Mouse (Mus musculus) forelimb bud, embryonic 11.5 days (tissue): ENCODE data around the gene Ppme1.
A peak's percentile ranks its signal among the peaks of the same experiment; 100 is the strongest.

Experiments used
- DNase-seq: peaks from one replicate; pipeline ENCODE4 v3.0.0-alpha.2; 2012; ENCODE audit warnings: low read depth, low spot score

The Ppme1 gene

DNA sequence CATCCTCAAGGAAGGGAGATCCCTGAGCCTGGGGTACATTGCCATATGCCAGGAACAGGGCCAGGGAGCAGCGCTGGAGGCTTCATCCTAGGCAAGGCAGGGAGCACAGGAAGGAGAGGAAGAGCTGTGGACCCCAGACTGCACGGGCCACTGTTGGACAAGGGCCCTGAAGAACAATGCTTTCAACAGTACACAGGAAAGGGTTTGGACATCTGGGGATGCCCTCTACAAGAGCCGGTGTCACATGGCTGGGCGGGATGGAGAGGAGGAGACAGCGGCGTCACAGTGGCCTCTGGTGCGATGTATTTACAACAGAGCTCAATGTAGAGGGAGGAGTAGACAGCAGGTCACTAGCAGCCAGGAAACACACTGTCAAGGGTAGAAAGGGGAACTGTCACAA is 44.6 kb downstream of the Ppme1 start:
- DNase-seq: no peak

DNA sequence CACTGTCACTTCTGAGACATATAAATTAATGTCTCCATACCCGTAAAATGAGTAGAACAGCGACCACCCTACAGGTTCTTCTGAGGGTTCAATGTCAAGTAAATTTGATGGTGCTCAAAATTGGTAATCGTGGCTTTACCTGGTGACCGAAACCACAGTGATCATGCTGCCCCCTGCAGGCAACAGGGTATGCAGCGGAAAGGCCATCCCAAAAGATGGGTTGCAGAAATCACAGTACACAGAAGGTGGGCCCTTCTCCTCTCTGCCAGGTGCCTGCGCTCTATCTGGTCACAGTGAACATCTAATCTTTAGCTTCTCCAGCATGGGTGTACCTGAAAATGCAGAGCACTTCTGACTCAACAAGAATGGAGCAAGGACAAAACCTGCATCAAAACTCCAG is 46.6 kb downstream of the Ppme1 start:
- peak; percentile 19 for DNase-seq

DNA sequence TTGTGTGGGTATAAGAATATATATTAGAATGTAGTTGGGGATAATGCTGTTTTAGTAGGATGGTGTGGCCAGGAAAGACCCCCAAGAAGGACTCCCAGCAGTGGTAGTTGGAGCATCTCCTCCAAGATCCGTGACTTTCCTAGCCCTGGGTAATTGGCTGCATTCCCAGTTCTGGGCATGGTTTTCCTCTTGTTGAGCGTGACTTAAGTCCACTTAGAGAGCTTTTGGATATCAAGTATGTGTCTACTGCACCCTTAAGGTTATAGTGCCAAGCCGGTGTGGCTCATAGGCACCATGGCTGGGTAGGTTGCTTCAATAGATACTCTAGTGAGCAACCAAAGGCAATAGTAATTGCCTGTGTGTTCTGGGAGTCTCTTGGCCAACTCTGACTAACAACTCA is 48.4 kb downstream of the Ppme1 start:
- no peak for DNase-seq

DNA sequence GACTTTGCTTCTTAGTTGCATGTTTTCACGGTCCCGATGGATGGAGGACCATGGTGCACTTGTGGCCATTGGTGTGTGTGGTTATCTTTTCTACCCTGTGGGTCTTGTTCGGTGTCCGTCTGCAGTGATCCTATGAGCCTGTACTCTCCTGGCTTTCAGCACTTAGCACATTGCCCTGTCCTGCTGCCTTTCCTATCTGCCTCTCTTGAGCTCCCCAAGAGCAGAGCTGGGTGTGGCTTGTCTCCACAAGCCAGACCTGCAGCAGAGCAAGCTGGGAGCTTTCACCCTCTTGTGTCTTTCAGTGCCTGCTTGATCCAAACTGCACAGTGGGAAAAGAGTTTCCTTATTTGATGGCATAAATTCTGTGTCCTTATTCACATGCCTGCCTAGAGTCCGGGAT is 54.6 kb downstream of the Ppme1 start:
- DNase-seq: no peak

DNA sequence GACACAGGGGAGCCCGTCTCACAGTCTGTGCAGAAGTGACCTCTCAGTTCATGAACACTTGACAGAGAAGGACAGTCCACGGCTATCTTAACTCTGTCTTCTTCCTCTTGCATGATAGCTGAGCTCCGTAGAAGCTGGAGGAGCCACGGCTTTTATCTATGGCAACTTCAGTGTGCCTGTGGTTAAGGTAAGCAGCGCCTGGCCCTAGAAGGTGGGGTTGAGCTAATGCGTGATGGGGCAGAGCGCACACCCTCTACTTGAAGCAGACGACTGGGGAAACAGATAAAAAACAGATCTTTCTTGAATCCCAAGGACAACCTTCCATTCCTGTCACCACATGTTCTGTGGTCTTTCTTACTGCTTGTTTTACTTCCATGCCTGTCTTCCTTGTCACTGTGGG is 55.2 kb downstream of the Ppme1 start:
- DNase-seq: no peak

DNA sequence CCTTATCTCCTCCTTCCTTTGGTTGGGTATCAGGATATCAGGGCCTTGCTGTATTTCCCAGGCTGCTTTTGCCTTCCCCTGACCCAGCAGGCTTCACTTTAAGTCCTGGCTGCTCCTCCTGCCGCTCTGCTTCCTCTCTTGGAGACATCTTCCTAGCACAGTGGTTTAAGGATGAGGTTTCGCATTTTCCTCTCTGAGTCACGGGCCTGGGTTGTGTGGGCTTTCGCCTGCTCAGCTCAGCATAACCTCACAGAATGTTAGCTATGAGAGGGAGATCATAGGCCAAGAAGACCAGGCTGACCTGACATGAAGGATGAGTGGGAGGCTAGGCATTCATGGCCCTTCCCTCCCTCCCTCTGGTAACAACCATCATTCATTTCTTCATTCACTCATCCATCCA is 59.4 kb downstream of the Ppme1 start:
- DNase-seq: no peak

DNA sequence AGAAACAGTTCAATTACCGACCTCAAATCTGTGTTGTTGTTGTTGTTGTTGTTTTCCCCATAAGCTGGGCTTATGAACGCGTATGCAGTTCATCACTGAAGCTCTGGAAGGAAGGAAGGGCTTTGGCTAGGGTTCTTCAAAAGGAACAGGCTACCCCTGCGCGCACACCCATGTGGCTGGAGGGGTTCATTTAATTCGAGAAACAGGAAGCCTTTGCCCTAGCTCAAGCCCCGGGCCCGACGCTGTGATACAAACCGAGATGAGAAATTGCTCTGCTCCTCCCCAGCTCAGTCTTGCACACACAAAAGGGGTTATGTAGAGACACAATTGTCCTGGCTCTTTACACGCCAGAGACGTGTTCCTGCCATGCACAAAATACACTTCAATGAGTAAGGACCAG is 61.8 kb downstream of the Ppme1 start:
- DNase-seq: no peak

DNA sequence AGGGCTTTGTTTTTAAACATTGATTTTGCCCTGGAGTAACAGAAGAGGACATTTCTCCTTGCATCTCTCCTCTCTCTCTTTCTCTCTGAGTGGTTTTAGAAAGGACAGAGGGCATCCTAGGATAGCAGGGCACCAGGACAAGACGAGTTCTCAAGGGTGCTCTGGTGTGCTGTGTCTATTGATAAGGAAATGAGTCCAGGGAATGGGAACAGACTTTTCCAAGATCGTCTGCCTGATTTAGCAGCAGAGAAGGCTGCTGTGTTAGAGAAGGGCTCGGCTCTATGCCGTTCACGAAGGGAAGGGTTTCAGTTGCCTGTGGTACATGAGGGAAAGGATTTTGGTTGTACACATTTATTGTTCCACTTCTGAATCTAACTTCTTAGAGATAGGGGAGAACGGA is 62.4 kb downstream of the Ppme1 start:
- no peak for DNase-seq

DNA sequence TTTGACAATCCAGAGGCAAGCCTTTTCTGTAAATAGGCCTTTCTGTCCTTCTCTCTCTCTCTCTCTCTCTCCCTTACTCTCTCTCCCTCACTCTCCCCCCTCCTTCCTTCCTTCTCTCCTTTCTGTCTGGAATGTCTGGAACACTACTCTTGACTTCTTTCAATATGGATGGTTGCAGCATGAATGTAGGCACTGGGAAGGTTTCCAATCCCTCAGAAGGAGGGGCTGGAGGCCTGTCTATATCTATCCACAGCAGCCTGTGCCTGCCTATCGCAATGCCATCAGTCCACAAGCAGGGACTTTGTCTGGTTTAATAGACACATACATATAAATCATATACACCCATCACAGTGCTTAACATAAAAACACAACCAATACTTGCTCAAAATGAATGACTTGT is 62.9 kb downstream of the Ppme1 start:
- DNase-seq: no peak

DNA sequence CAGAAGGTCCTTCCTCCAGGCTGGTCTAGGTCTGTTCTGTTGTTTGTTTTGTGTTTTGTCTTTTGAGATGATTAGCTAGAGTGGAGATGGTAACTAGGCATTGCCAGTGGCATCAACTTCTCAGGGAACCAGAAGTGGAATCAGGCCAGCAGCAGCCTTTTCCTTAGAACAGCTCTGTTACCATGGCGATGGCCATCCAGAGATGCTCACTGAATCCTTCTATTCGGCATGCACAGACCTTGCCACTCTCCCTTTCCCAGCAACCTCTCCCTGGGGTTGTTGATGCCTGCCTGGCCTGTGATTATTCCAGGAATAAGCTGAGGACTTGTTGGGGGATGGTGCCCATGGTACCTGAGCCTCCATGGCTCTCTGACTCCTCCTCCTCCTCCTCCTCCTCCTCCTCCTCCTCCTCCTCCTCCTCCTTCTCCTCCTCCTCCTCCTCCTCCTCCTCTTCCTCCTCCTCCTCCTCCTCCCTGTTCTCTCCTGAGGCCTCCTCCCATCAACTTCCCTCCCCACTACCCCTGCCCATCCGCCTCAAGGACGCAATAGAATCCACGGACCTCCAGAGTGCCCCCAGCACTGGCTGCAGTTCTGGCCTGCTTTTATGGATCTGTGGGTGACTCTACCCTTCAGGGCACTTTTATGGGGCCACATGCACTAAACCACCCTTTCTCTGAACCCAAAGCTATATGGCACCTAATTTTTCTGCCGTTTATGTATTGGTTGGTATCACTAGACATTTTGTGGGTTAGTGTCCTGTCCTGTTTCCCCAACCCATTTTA is 64.0 kb downstream of the Ppme1 start:
- DNase-seq: no peak

DNA sequence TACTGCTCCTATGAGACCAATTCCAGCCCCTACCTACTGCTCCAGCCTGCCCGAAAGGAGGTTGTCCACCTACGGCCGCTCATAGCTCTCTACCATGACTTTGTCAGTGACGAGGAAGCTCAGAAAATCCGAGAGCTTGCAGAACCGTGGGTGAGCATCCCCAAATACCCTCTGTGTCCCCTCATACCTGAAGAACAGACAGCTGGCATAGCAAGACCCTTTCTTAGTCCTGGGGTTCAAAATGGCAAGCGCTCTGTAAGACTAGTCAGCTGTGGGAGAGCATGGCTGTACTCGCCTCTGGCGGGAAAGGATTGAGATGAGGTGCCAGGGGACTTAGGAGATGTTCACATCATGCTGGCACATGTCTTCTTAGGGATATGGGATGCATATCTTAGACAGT is 66.2 kb downstream of the Ppme1 start:
- no peak for DNase-seq

DNA sequence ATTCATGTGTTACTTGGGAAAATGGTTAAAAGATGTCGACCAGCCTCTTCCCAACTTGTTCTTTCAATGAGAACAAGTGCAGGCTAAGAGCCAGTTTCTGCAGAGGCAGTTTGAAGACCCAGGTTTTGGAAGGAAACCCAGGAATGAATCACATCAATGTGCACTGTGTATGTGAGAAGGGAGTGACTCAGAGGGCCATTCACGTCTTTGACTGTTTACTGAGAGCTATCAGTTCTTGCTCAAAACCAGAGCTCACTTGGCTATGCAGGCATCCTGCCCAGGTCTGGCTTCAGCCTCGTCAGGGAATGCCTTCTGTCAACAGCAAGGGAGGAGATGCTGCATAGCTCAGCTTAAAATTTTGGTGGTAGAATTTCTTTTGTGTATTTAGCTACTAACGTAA is 69.8 kb downstream of the Ppme1 start:
- DNase-seq: no peak

DNA sequence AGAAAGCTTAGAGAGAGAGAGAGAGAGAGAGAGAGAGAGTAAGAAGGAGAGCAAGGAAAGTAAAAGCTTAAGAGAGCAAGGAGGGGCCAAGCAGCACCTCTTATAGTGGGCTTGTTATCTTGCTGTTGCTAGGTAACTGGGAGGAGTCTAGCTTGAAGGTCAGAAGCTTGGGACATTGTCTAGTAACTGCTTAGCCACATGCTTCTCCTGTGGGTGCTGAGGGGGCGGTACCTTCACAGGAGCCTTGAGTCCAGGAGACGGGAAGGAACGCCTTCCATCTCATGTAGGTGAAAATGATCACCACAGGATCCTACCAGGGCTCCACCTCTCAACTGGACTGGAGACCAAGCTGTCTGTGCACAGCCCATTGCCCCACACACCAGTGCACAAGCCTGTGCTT is 70.7 kb downstream of the Ppme1 start:
- DNase-seq: no peak

DNA sequence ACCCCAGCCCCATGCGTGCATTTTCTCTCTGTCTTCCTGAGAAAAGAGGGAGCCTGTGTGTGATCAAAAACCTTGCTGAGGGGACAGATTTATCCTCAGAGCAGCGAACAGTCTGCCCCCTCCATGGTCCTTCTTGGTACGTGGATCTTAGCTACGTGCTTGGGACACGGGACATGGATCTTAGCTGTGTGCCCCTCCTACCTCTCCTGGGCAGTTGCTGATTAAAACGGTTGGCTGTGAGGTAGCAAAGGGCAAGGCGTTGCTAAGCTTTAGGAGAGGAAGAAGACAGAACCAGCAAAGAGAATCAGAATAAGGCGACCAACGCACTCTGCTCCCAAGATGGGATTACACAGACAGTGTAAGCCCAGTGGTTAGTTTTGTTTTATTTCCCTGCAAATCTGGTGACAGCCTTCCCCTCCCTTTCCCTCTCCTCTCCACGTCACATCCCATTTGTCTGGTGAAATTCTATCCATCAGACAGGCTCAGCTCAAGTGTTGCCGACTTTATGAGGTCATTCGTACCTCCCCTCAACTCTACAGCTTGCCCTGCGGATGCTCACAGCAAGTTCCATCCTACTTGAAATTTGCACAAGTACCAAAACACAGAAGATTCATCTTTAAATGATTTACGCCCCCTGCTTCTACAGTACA is 73.1 kb downstream of the Ppme1 start:
- DNase-seq: peak; percentile 37

DNA sequence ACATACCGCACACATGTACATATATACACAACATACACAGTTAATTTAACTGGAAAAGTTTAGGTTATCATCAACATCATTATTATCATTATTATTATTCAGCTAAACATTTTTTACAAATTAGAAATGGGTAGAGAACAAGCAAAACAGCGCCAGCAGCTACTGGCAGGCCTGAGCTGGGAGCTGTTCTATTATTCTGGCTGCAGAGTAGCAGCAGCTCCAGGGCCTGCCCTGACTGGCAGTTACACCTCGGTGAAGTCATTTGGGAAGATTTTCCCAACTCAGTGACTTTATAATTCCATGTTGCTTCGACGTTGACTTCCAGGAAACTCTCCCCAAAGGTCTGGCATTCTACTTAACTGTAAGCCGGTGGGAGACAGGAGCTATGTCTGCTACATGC is 75.4 kb downstream of the Ppme1 start:
- no peak for DNase-seq

DNA sequence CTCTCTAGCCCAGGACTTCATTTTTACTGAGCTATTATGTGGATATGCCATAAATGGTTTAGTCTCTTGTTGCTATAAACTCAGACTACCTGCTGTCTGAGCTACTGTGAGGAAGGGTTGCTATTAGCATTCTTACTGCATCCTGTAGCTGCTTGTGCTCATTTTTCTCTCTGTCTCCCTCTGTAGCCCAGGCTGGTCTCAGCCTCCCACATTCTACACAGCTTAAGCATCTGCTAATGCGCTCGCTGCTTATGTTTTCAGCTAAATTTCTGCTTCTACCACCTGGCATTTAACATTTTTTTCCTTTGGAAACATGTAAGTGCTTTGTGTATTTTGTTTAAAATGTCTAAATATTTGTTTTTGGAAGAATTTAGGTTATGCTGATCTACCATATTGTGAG is 76.4 kb downstream of the Ppme1 start:
- DNase-seq: no peak

DNA sequence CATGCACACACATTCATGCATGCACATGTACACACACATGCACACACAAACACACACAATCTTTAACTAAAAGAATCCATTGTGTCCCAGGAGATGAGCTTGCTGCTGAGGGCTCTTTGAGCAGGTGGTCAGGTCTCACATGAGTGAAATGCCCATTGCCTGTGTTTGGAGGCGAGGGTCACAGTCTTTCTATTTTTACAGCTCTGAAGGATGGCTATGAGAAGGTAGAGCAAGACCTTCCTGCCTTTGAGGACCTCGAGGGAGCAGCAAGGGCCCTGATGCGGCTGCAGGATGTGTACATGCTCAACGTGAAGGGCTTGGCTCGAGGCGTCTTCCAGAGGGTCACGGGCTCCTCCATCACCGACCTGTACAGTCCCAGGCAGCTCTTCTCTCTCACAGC is 78.6 kb downstream of the Ppme1 start:
- no peak for DNase-seq

DNA sequence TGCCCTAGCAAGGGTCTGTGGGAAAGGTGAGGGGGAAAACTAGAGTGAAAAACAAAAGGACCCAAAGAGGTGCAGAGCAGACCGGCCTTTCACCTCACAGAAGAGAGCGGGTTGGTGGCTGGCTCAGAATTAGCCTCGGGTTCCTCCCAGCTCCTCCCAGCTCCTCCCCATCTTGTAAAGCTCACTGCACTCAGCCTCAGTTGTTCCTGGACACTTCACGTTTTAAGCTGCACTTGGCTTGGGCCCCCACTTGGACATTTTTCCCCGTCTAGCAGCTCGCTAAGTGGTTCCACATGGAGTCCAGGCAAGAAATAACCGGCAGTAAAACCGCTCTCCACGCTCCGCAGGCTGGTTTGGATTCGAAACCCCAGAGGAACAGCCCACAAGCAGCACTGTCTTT is 83.5 kb downstream of the Ppme1 start:
- DNase-seq: peak; percentile 84

DNA sequence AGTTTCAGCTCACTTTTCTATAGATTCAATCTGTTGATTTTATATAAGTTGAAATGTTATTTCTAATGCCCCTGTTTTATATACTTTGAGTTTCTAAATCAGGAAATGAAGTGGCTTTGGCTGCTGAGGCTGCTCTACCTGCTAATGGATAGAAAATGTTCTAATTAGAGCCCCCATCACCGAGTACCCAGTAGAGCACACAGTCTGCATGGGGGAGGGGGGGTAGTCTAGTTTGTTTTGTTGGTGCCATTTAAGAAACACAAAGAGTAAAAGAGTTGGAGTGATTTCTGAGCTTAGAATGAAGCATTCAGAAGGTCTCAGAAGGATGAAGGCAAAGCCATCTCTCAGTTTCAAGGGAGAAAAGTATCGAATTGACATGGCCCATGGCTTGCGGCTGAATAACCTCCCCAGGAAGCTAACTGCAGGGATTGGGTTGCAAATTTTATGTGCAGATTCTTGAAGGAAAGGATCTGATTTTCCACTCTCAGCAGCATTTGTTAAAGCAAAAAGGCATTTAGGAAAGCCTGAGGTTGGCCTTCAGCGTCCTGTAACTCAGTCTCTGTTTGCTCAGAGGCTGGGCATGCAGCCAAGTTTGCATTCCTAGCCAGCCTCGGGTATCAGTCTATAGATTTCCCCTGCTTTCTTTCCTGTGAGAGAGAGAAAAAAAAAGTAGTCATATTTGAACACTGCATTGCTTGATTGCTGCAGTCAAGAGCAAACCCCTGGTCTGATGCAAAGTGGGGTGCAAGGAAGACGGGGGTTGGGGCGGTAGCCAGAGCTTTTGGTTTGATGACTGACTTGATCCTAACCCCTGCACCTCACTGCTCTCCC is 84.1 kb downstream of the Ppme1 start:
- DNase-seq: peak; percentile 83

DNA sequence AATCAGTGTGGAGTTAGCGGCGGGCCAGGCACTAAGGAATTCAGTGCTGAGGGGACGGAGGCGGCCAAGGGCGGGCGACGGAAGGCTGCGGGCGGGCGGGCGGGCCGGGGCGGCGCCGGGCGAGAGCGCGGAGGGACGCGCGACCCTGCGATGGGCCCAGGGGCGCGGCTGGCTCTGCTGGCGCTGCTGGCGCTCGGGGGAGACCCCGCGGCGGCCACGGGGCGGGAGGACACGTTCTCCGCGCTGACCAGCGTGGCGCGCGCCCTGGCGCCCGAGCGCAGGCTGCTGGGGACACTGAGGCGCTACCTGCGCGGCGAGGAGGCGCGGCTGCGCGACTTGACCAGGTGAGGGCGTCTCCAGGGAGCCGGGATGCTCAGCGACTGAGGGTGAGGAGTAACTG is 86.7 kb downstream of the Ppme1 start, which contains the start of gene P4ha3:
P4ha3 (plus strand) TSS at position 138 of the 400 bp plus-strand sequence.
- DNase-seq: peak; percentile 18

DNA sequence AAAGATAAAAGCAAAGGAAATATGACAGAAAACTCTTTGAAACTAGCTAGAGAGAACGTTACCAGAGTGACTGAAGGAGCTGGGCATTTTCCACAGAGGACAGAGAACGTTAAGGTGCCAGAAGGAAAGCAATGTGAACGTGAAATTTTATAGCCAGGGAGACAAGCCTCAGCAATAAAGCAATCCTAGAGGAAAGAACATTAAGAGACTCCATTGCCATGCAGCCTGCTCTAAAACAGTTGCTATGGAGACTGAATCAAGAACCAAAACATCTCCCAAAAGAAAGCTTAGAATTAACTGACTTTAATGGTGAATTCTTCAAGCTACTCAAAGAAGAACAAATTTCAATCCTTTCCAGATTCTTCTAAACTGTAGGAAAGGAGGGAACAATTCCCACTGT is 88.8 kb downstream of the Ppme1 start:
- DNase-seq: no peak

DNA sequence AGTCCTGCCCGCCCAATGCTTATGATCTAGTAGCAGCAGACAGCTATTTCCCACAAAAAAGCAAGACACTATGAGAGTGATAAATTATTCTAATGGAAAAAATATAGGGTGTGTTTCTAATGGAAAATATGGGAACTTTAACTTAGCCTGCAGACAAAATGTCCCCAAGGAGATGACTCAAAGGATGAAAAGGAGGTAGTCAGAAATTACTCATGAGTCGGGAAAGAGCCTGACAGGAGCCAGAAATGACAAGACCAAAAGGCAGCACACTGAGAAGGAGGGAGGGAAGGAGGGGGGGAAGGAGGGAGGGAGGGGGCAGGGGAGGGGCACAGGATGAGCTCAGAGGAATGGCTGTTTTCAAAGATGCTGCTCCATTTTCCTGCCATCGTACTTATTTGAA is 90.5 kb downstream of the Ppme1 start:
- DNase-seq: no peak

DNA sequence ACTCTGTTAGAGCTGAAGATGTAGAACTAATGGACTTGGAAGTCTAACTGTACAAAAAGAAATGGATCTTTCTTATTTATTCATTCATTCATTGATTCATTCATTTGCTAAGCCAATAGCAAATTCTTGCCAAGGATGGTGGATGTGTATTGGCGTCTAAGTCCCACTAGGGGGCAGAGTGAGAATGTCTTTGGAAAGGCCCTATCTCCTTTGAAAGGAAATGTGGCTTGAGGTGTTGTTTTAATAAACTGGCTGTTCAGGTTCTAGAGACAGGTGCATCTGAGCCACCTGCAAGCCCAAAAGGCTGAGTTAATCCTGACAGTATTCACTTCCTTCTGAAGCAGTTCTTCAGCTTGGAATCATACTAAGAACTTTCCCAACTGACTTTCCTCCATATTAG is 92.3 kb downstream of the Ppme1 start:
- peak; percentile 70 for DNase-seq
